Mouse (Mus musculus): ENCODE measurements around the gene Plekha5. TPM values are rescaled to one million over a fixed set of nuclear protein-coding genes. Genes with fewer than 3 reads are reported as not detected.

Gene Plekha5
- total RNA-seq, 1 experiment = 26.1 TPM

GRCm38 (mm10) chr6:140487489-140487888 is 63.6 kb downstream of the Plekha5 start:
- Histone ChIP-seq H3K27ac (ENCODE audit: insufficient read depth, low read depth, low read length, poor library complexity, severe bottlenecking) (no peak overlapping the region), H3K4me3 (ENCODE audit: insufficient read depth in 1 of 2, low read depth in 1 of 2, low read length in 2 of 2, poor library complexity in 1 of 2, severe bottlenecking in 1 of 2) (no peak overlapping the region), H3K36me3 (ENCODE audit: control insufficient read depth, insufficient read depth, low read length, poor library complexity, severe bottlenecking) (no peaks in the 10 kb centered on the region; the same call in 1 of the 2 replicates), H3K9ac (ENCODE audit: insufficient read depth, low read depth, low read length, poor library complexity, severe bottlenecking) (no peak overlapping the region), H3K4me1 (ENCODE audit: control insufficient read depth in 2 of 2, insufficient read depth in 2 of 2, low read length in 2 of 2, poor library complexity in 1 of 2) (peaks cover 3 to 4% of the 10 kb centered on the region in 2 experiments; a peak in 3 of 4 replicates), H3K9me3 (ENCODE audit: control insufficient read depth, insufficient read depth, low read depth, low read length) (no peaks in the 10 kb centered on the region)
- no peak for DNase-seq (ENCODE audit: low read depth, low spot score)
- TF ChIP-seq ZC3H11A (IDR thresholded peaks at IDR 0.05; ENCODE audit: borderline replicate concordance, low read depth, low read length) = no peak
- no peak for TF ChIP-seq CHD2 (IDR thresholded peaks at IDR 0.05; ENCODE audit: low read depth, low read length)
- TF ChIP-seq MAFK (IDR thresholded peaks at IDR 0.05; ENCODE audit: insufficient read depth, low read depth, low read length) = no peak
- TF ChIP-seq ZNF384 (IDR thresholded peaks at IDR 0.05; ENCODE audit: low read depth, low read length) = no peak
- TF ChIP-seq HCFC1 (IDR thresholded peaks at IDR 0.05; ENCODE audit: borderline replicate concordance, insufficient read depth, low read length) = no peak
- in situ Hi-C loops (cut with MboI; ENCODE audit: low sequenced_read_pairs in 2 of 2, unreplicated experiment in 2 of 2) = no loop called here

- Histone ChIP-seq H3K4me3 (ENCODE audit: insufficient read depth in 1 of 2, low read depth in 1 of 2, low read length in 2 of 2, poor library complexity in 1 of 2, severe bottlenecking in 1 of 2) (no peak overlapping the region), H3K36me3 (ENCODE audit: control insufficient read depth, insufficient read depth, low read length, poor library complexity, severe bottlenecking) (no peaks in the 10 kb centered on the region; the same call in 1 of the 2 replicates), H3K27ac (ENCODE audit: insufficient read depth, low read depth, low read length, poor library complexity, severe bottlenecking) (no peak overlapping the region), H3K9ac (ENCODE audit: insufficient read depth, low read depth, low read length, poor library complexity, severe bottlenecking) (no peak overlapping the region), H3K9me3 (ENCODE audit: control insufficient read depth, insufficient read depth, low read depth, low read length) (no peaks in the 10 kb centered on the region), H3K4me1 (ENCODE audit: control insufficient read depth in 2 of 2, insufficient read depth in 2 of 2, low read length in 2 of 2, poor library complexity in 1 of 2) (peaks cover 3 to 4% of the 10 kb centered on the region in 2 experiments; a peak in 3 of 4 replicates)
- TF ChIP-seq MAFK (IDR thresholded peaks at IDR 0.05; ENCODE audit: insufficient read depth, low read depth, low read length) (no peak), ZNF384 (IDR thresholded peaks at IDR 0.05; ENCODE audit: low read depth, low read length) (no peak), CHD2 (IDR thresholded peaks at IDR 0.05; ENCODE audit: low read depth, low read length) (no peak), HCFC1 (IDR thresholded peaks at IDR 0.05; ENCODE audit: borderline replicate concordance, insufficient read depth, low read length) (no peak), ZC3H11A (IDR thresholded peaks at IDR 0.05; ENCODE audit: borderline replicate concordance, low read depth, low read length) (no peak)
- in situ Hi-C loops (cut with MboI; ENCODE audit: low sequenced_read_pairs in 2 of 2, unreplicated experiment in 2 of 2) = no loop called here
- no peak for DNase-seq (ENCODE audit: low read depth, low spot score)
These were observed 64.8 kb downstream of the Plekha5 start for GRCm38 (mm10) chr6:140488673-140489072.

GRCm38 (mm10) chr6:140489570-140489969 is 65.7 kb downstream of the Plekha5 start:
- no peaks in the 10 kb centered on the region; the same call in 1 of the 2 replicates for H3K36me3 ChIP-seq (ENCODE audit: control insufficient read depth, insufficient read depth, low read length, poor library complexity, severe bottlenecking)
- no peak for DNase-seq (ENCODE audit: low read depth, low spot score)
- in situ Hi-C loops (cut with MboI; ENCODE audit: low sequenced_read_pairs in 2 of 2, unreplicated experiment in 2 of 2) = no loop called here
- H3K9ac ChIP-seq (ENCODE audit: insufficient read depth, low read depth, low read length, poor library complexity, severe bottlenecking) = no peak overlapping the region
- no peak overlapping the region for H3K27ac ChIP-seq (ENCODE audit: insufficient read depth, low read depth, low read length, poor library complexity, severe bottlenecking)
- peaks cover 3 to 4% of the 10 kb centered on the region in 2 experiments; a peak in 3 of 4 replicates for H3K4me1 ChIP-seq (ENCODE audit: control insufficient read depth in 2 of 2, insufficient read depth in 2 of 2, low read length in 2 of 2, poor library complexity in 1 of 2)
- H3K4me3 ChIP-seq (ENCODE audit: insufficient read depth in 1 of 2, low read depth in 1 of 2, low read length in 2 of 2, poor library complexity in 1 of 2, severe bottlenecking in 1 of 2) = no peak overlapping the region
- no peaks in the 10 kb centered on the region for H3K9me3 ChIP-seq (ENCODE audit: control insufficient read depth, insufficient read depth, low read depth, low read length)
- TF ChIP-seq ZNF384 (IDR thresholded peaks at IDR 0.05; ENCODE audit: low read depth, low read length) (no peak), CHD2 (IDR thresholded peaks at IDR 0.05; ENCODE audit: low read depth, low read length) (no peak), ZC3H11A (IDR thresholded peaks at IDR 0.05; ENCODE audit: borderline replicate concordance, low read depth, low read length) (no peak), HCFC1 (IDR thresholded peaks at IDR 0.05; ENCODE audit: borderline replicate concordance, insufficient read depth, low read length) (no peak), MAFK (IDR thresholded peaks at IDR 0.05; ENCODE audit: insufficient read depth, low read depth, low read length) (no peak)

- H3K9ac ChIP-seq (ENCODE audit: insufficient read depth, low read depth, low read length, poor library complexity, severe bottlenecking) = no peak overlapping the region
- H3K9me3 ChIP-seq (ENCODE audit: control insufficient read depth, insufficient read depth, low read depth, low read length) = no peaks in the 10 kb centered on the region
- H3K27ac ChIP-seq (ENCODE audit: insufficient read depth, low read depth, low read length, poor library complexity, severe bottlenecking) = no peak overlapping the region
- peaks cover 3 to 4% of the 10 kb centered on the region in 2 experiments; a peak in 3 of 4 replicates for H3K4me1 ChIP-seq (ENCODE audit: control insufficient read depth in 2 of 2, insufficient read depth in 2 of 2, low read length in 2 of 2, poor library complexity in 1 of 2)
- no peak for TF ChIP-seq HCFC1 (IDR thresholded peaks at IDR 0.05; ENCODE audit: borderline replicate concordance, insufficient read depth, low read length)
- no peak for TF ChIP-seq CHD2 (IDR thresholded peaks at IDR 0.05; ENCODE audit: low read depth, low read length)
- no peak for TF ChIP-seq MAFK (IDR thresholded peaks at IDR 0.05; ENCODE audit: insufficient read depth, low read depth, low read length)
- no peak for TF ChIP-seq ZNF384 (IDR thresholded peaks at IDR 0.05; ENCODE audit: low read depth, low read length)
- no peak for TF ChIP-seq ZC3H11A (IDR thresholded peaks at IDR 0.05; ENCODE audit: borderline replicate concordance, low read depth, low read length)
- no peak overlapping the region for H3K4me3 ChIP-seq (ENCODE audit: insufficient read depth in 1 of 2, low read depth in 1 of 2, low read length in 2 of 2, poor library complexity in 1 of 2, severe bottlenecking in 1 of 2)
- no peak for DNase-seq (ENCODE audit: low read depth, low spot score)
- no peaks in the 10 kb centered on the region; the same call in 1 of the 2 replicates for H3K36me3 ChIP-seq (ENCODE audit: control insufficient read depth, insufficient read depth, low read length, poor library complexity, severe bottlenecking)
- in situ Hi-C loops (cut with MboI; ENCODE audit: low sequenced_read_pairs in 2 of 2, unreplicated experiment in 2 of 2) = no loop called here
These were observed 66.4 kb downstream of the Plekha5 start for GRCm38 (mm10) chr6:140490220-140490619.

All from ES-E14 (cell line).